Mouse (Mus musculus) spleen, adult 2 months (tissue): Measurements from ENCODE around the gene Ubac2. TPM values are rescaled to one million over a fixed set of nuclear protein-coding genes. Genes with fewer than 3 reads are reported as not detected.
"Not testable (repeated sequence)": the region's sequence is repeated elsewhere in the genome, so short reads cannot be mapped to it uniquely, and the experiment has no call there.

Experiments used
- DNase-seq, 2 experiments: peaks; one replicate each; pipeline versions ENCODE4 v3.0.0 to v3.0.0-alpha.2; 2012 to 2021; ENCODE audit warnings: low spot score in 2 of 2, low read depth in 1 of 2
- H3K27ac ChIP-seq: fragments of 200-500 bp; 2 replicates; pipeline ENCODE4 v1.5.1; 2012; ENCODE audit warnings: low read length, inconsistent platforms; ENCODE audit not compliant: insufficient read depth
- H3K27me3 ChIP-seq: fragments of 200-500 bp; 2 replicates; pipeline ENCODE4 v1.6.1; 2012; ENCODE audit warnings: mild to moderate bottlenecking, moderate library complexity, low read length, inconsistent platforms; ENCODE audit not compliant: control insufficient read depth, insufficient read depth
- H3K36me3 ChIP-seq: fragments of 200-500 bp; 2 replicates; pipeline ENCODE4 v1.6.1; 2012; ENCODE audit warnings: mild to moderate bottlenecking, low read length, inconsistent platforms; ENCODE audit not compliant: control insufficient read depth, insufficient read depth
- H3K4me1 ChIP-seq: fragments of 200-500 bp; 2 replicates; pipeline ENCODE4 v1.6.1; 2011; ENCODE audit warnings: inconsistent platforms; ENCODE audit not compliant: control insufficient read depth, insufficient read depth, insufficient read length
- H3K4me3 ChIP-seq: fragments of 200-500 bp; 2 replicates; pipeline ENCODE4 v1.5.1; 2011; ENCODE audit warnings: mild to moderate bottlenecking, inconsistent platforms; ENCODE audit not compliant: insufficient read depth, insufficient read length; ENCODE audit errors: extremely low read depth
- CTCF ChIP-seq: fragments of 200-500 bp; IDR thresholded peaks from 2 replicates; pipeline ENCODE4 v1.5.1; 2011; ENCODE audit warnings: mild to moderate bottlenecking, inconsistent platforms; ENCODE audit not compliant: insufficient read depth, insufficient read length, insufficient replicate concordance; ENCODE audit errors: extremely low read depth
- POLR2A ChIP-seq: fragments of 200-500 bp; IDR thresholded peaks from 2 replicates; pipeline ENCODE4 v1.6.1; 2011; ENCODE audit warnings: low read depth, low read length, inconsistent platforms
- WGBS: fragments of 180-500 bp; shearing (Covaris S2); methylation state at CpG from one replicate; pipeline ENCODE4 v1.1.7; 2018; 5-methylcytosine and 5-hydroxymethylcytosine counted together
- polyA plus RNA-seq: library from polyadenylated mRNA; depleted of rRNA; stranded (reverse); fragments of >200 nt; gene quantifications from 2 replicates; pipeline ENCODE4 v1.2.3, GENCODE M21; 2012

Gene Ubac2
- polyA plus RNA-seq, 1 experiment: 45.3 TPM

DNA sequence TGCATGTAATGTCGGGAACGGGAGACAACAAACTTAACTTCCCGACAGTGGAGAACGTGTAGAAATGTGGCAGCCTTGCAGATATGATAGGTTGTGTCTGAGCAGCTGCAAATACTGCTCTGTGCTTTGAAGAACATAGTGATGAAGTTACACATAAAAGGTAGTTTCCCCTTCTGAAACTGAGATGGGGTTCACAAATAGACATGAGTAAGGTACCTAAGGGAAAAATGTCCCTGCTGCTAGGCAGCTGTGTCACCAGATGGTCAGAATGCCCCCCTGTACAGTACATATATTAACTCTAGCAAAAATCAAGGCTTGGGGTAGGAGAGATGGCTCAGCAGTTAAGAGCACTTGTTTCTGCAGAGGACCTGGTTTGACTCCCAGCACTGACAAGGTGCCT, 4.8 kb upstream of the Ubac2 start:
- H3K27ac ChIP-seq: peak overlapping the region; percentile 77
- DNase-seq: no peak
- H3K4me1 ChIP-seq: peaks cover 18% of the 10 kb centered on the region
- no peaks in the 10 kb centered on the region for H3K36me3 ChIP-seq
- 78% methylated on average over 4 of the region's 4 CpGs for WGBS
- H3K4me3 ChIP-seq: no peak overlapping the region
- TF ChIP-seq POLR2A (no peak), CTCF (no peak)
- H3K27me3 ChIP-seq: no peaks in the 10 kb centered on the region

DNA sequence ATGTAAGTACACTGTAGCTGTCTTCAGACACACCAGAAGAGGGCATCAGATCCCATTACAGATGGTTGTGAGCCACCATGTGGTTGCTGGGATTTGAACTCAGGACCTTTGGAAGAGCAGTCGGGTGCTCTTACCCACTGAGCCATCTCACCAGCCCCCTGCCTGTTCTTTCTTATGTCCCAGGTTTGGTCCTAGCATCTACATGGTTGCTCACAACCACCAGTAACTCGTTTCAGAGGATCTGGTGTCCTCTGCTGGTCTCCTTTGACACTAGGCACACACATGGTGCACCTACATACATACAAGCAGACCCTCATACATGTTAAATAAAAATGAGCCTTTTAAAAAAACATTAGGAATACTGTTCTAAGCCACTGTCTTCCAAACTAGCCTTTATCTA, 2.2 kb upstream of the Ubac2 start:
- H3K4me3 ChIP-seq, H3K36me3 ChIP-seq, H3K27me3 ChIP-seq, H3K27ac ChIP-seq, DNase-seq: not testable (repeated sequence)
- 66% methylated on average over 2 of the region's 2 CpGs for WGBS
- peaks cover 31% of the 10 kb centered on the region for H3K4me1 ChIP-seq

DNA sequence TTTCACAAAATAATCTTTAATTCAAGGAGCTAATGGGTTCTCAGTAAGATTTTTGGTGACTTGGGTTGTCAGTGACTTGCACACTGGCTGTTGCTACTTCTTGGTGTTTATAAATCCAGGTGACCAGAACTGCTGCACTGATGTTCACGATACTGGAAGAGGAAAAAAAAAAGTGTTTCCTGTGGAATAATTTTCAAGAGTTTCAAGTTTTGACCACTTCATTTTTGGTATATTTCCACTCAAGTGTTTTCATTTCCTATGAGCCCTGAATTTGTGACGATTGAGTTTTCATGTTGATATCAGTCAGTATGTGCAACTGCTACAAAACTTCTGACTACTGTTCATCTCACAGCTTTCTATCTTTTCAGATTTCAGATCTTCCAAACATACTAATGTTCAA, 1.6 kb upstream of the Ubac2 start:
- DNase-seq: no peak
- H3K27ac ChIP-seq: no peak overlapping the region
- no peak for TF ChIP-seq POLR2A
- TF ChIP-seq CTCF: no peak
- H3K4me3 ChIP-seq: no peak overlapping the region
- 33% methylated on average over 2 of the region's 2 CpGs for WGBS
- H3K36me3 ChIP-seq: no peaks in the 10 kb centered on the region
- H3K4me1 ChIP-seq: peaks cover 32% of the 10 kb centered on the region
- H3K27me3 ChIP-seq: no peaks in the 10 kb centered on the region

DNA sequence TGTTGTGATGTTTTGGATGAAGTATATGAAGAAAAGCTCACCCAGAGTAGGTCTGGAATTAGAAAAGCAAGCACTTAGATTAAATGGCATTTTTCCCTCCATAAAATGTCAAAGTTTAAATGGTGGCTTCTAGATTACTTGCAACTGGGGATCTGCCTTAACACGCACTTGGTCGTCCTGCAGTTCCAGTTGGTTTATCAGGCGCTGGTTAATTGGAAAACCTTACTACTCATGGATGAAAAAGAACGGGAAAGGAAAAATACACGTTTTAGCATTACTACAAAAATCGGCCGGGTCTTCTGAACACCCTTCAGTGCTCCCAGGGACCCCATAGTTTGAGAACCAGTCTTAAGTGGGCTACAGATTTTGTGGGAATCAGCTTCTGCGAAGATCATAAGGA, 780 bp upstream of the Ubac2 start:
- 54% methylated on average over 8 of the region's 8 CpGs for WGBS
- DNase-seq: no peak
- Histone ChIP-seq H3K4me3 (peak overlapping the region; percentile 27), H3K27me3 (no peaks in the 10 kb centered on the region), H3K36me3 (no peaks in the 10 kb centered on the region), H3K4me1 (peaks cover 36% of the 10 kb centered on the region), H3K27ac (peak overlapping the region; percentile 99; the same call in 1 of the 2 replicates)
- TF ChIP-seq CTCF: no peak
- no peak for TF ChIP-seq POLR2A

DNA sequence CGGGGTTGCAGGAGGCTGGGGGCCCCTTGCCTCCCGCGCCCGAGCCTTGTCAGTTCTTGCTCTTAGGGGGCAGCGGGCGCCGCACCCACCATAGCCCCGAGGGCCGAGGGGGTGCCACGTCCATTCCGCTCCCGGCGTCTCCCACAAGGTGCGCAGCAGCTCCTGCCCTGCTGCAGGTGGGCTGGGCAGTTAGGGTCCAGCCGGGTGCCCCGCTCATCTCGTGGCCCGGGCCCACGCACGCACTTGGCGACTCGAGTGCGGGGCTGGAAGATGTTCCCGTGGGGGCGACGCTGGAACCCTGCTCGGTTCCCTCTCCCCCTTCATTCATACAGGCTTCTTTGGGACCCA, 413 bp downstream of the Ubac2 start:
- no peaks in the 10 kb centered on the region for H3K36me3 ChIP-seq
- H3K4me1 ChIP-seq: peaks cover 38% of the 10 kb centered on the region
- no peak for DNase-seq
- no peaks in the 10 kb centered on the region for H3K27me3 ChIP-seq
- peak overlapping the region; percentile 73 for H3K4me3 ChIP-seq
- peak overlapping the region; percentile 88 for H3K27ac ChIP-seq
- no peak for TF ChIP-seq CTCF
- no peak for TF ChIP-seq POLR2A
- WGBS: under 1% methylated on average over 27 of the region's 27 CpGs

DNA sequence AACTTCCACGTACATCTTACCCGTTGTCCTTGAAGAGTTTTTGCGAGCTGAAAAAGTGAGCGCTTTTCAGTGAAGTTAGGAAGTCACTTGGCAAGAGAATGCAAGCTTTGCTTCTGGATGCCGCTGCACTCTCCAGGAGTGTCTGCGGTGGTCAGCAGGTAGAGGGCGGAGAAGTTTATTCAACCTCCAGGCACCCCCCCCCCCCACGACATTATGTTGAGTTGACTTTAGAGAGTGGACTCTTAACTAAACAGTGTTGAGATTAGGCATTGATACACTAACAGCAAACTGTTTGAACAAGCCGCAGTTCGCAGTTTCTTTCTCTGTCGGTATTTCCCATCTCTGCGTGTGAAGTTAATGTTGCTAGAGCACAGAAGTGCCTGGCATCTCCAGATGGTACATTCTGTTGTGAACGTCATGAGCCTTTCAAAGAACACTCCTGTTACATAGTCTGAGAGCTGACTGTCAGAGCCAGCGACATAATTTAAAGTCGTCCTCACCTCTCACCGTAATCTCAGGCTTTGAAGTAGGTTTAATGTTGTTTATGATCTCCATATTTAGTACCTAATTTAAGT, 933 bp downstream of the Ubac2 start:
- H3K27ac ChIP-seq: peak overlapping the region; percentile 88
- peaks cover 37% of the 10 kb centered on the region; the same call in 1 of the 2 replicates for H3K4me1 ChIP-seq
- 10% methylated on average over 16 of the region's 16 CpGs for WGBS
- no peaks in the 10 kb centered on the region for H3K27me3 ChIP-seq
- H3K4me3 ChIP-seq: peak overlapping the region; percentile 73
- no peaks in the 10 kb centered on the region for H3K36me3 ChIP-seq
- no peak; the same call in 1 of the 2 replicates for TF ChIP-seq POLR2A
- DNase-seq: no peak

DNA sequence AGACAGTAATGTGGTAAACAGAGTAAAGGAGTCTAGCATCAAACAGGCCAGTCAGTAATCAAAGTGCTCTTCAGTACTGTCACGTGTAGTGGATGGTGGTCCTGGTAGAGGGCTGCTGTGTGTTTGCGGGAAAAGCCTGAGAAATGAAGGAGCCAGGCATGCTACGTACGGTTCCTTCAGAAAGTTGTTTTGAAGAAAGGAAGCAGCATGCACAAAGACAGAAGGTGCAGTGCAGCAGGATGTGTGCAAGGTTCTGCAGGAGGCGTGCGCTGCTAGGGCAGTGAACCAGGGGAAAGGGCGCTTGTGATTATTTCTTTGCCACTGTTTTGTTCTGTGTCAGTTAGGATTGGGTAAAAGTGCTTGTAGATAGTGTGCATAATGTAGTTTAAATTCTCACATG, 2.8 kb downstream of the Ubac2 start:
- WGBS: 41% methylated on average over 7 of the region's 7 CpGs
- Histone ChIP-seq H3K27ac (peak overlapping the region; percentile 80), H3K36me3 (peaks cover 4% of the 10 kb centered on the region; the same call in 1 of the 2 replicates), H3K4me3 (no peak overlapping the region; the same call in 1 of the 2 replicates), H3K4me1 (peaks cover 32% of the 10 kb centered on the region; the same call in 1 of the 2 replicates), H3K27me3 (no peaks in the 10 kb centered on the region)
- peak in 1 of 2 experiments; percentile 38 for DNase-seq
- TF ChIP-seq POLR2A (no peak), CTCF (no peak)
